Mouse (Mus musculus) cortical plate, adult 2 months (tissue): ENCODE results near the gene Plcxd3. TPM values are rescaled to one million over a fixed set of nuclear protein-coding genes. Genes with fewer than 3 reads are reported as not detected.
A peak's percentile ranks its signal among the peaks of the same experiment; 100 is the strongest.

Source experiments
- H3K27ac ChIP-seq: fragments of 200-500 bp; 2 replicates; pipeline ENCODE4 v1.5.1; 2012; ENCODE audit warnings: low read length, control low read depth, inconsistent platforms; ENCODE audit not compliant: insufficient read depth
- H3K4me1 ChIP-seq: fragments of 200-500 bp; 2 replicates; pipeline ENCODE4 v1.6.1; 2011; ENCODE audit warnings: low read length; ENCODE audit not compliant: control insufficient read depth, insufficient read depth
- H3K4me3 ChIP-seq: fragments of 200-500 bp; 2 replicates; pipeline ENCODE4 v1.5.1; 2011; ENCODE audit warnings: mild to moderate bottlenecking, low read length, control low read depth; ENCODE audit not compliant: insufficient read depth
- CTCF ChIP-seq: fragments of 200-500 bp; IDR thresholded peaks from 2 replicates; pipeline ENCODE4 v1.5.1; 2011; ENCODE audit warnings: mild to moderate bottlenecking, control low read depth, low read length; ENCODE audit not compliant: insufficient read depth; ENCODE audit errors: extremely low read depth
- POLR2A ChIP-seq: fragments of 200-500 bp; IDR thresholded peaks from 2 replicates; pipeline ENCODE4 v1.6.1; 2011; ENCODE audit warnings: mild to moderate bottlenecking, low read length, control low read depth; ENCODE audit not compliant: insufficient read depth; ENCODE audit errors: extremely low read depth
- polyA plus RNA-seq: library from polyadenylated mRNA; depleted of rRNA; stranded (reverse); fragments of >200 nt; gene quantifications from 2 replicates; pipeline ENCODE4 v1.2.3, GENCODE M21; 2012; rRNA removed

Gene Plcxd3
- polyA plus RNA-seq, result 4.4 and 4.5 TPM in 2 replicates

GRCm38 (mm10) chr15:4375423-4376220, at the start of gene Plcxd3:
Plcxd3 (plus strand) TSS chr15:4375491.
- TF ChIP-seq CTCF, result no peak
- TF ChIP-seq POLR2A, result 0 out of 2 replicates have a peak, but pooled peaks have one; percentile 34
- H3K27ac ChIP-seq, result peak within 1 kb of the TSS; percentile 30; the same call in 1 of the 2 replicates
- H3K4me3 ChIP-seq, result peak within 1 kb of the TSS; percentile 77
- no peaks in the 10 kb centered on the region for H3K4me1 ChIP-seq

DNA sequence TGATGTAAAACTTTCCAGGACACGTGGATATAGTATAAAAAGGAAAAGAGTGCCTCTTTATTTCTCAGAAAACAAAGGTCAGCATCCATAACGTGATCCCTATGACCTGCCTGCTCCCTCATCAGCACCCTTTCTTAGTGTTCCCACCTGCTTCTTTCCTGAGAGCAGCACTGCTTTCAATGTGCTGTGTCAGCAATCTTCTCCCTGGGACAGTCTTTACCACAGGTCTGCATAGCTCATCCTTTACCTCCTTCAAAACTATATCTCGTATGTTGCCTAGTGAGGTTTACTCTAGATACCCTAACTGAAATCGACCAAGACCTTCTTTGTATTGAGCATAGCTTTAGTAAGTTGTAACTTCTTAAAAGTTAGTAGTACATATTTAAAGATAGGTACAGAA, 43.4 kb upstream of the Plcxd3 start:
- no peaks in the 10 kb centered on the region for H3K4me1 ChIP-seq
- TF ChIP-seq POLR2A (no peak), CTCF (no peak)

DNA sequence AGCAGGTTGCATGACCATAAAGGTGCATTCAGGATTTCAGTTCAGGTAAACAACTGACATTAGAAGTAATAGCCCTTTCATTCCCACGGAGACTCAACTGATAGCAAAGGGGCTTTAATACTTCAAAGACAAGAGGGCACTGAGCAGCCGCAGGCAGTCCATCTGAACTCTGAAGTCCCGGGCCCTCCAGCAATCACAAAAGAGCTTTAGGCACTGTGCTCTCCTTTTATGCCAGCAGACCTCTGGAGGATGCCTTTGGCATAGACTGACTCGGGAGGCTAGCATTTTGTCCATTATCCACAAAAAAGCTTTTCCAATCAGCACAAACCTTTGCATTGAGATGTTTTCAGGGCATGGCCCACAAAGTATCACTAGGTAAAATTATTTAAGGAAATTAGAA, 33.7 kb upstream of the Plcxd3 start:
- Histone ChIP-seq H3K4me3 (no peak overlapping the region), H3K27ac (no peak overlapping the region), H3K4me1 (no peaks in the 10 kb centered on the region)
- TF ChIP-seq CTCF (no peak), POLR2A (no peak)

More for the DNA sequence above, 43.4 kb upstream of the Plcxd3 start:
- Histone ChIP-seq H3K4me3 (no peak overlapping the region), H3K27ac (no peak overlapping the region)

GRCm38 (mm10) chr15:4348816-4349553, 26.3 kb upstream of the Plcxd3 start:
- no peak overlapping the region for H3K27ac ChIP-seq
- no peaks in the 10 kb centered on the region for H3K4me1 ChIP-seq
- H3K4me3 ChIP-seq, result no peak overlapping the region
- TF ChIP-seq POLR2A (no peak), CTCF (no peak)

DNA sequence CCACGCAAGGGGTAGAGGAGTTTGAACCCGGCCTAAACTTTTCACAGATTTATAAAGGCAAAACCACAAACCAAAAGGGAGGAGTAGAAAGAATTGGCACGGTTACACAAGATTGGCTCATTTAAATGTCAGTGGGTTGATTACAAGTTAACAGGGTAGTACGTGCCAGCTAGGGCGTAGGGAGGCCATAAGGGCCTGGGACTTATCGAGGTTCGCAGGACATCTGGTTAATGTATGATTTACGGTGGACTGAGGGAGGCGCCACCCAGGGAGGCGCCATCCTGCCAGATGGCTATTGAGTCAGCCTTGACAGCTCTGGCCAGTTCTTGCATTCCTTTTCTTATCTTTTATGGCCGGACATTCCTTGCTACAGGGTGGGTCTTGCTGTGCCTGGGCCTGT, 18.9 kb upstream of the Plcxd3 start:
- H3K4me1 ChIP-seq, result no peaks in the 10 kb centered on the region
- H3K4me3 ChIP-seq, result no peak overlapping the region
- H3K27ac ChIP-seq, result no peak overlapping the region
- TF ChIP-seq POLR2A, result no peak
- no peak for TF ChIP-seq CTCF

GRCm38 (mm10) chr15:4357706-4358105, 17.6 kb upstream of the Plcxd3 start:
- no peak for TF ChIP-seq CTCF
- TF ChIP-seq POLR2A, result no peak
- Histone ChIP-seq H3K4me3 (no peak overlapping the region), H3K27ac (no peak overlapping the region), H3K4me1 (no peaks in the 10 kb centered on the region)

GRCm38 (mm10) chr15:4367801-4368200, 7.5 kb upstream of the Plcxd3 start:
- no peak overlapping the region for H3K4me3 ChIP-seq
- H3K4me1 ChIP-seq, result no peaks in the 10 kb centered on the region
- H3K27ac ChIP-seq, result no peak overlapping the region
- no peak for TF ChIP-seq CTCF
- TF ChIP-seq POLR2A, result no peak

- no peaks in the 10 kb centered on the region for H3K4me1 ChIP-seq
- TF ChIP-seq CTCF (no peak), POLR2A (no peak)
- H3K4me3 ChIP-seq, result no peak overlapping the region
- no peak overlapping the region for H3K27ac ChIP-seq
Observed at GRCm38 (mm10) chr15:4374453-4374990, 769 bp upstream of the Plcxd3 start.

- Histone ChIP-seq H3K4me3 (peak overlapping the region; percentile 77), H3K27ac (no peak overlapping the region), H3K4me1 (no peaks in the 10 kb centered on the region)
- TF ChIP-seq CTCF, result no peak
- TF ChIP-seq POLR2A, result no peak
Observed at GRCm38 (mm10) chr15:4375031-4375422, 264 bp upstream of the Plcxd3 start.

GRCm38 (mm10) chr15:4376221-4376631, 935 bp downstream of the Plcxd3 start:
- H3K4me1 ChIP-seq, result no peaks in the 10 kb centered on the region
- TF ChIP-seq CTCF (no peak), POLR2A (no peak)

More at GRCm38 (mm10) chr15:4376221-4376631, 935 bp downstream of the Plcxd3 start:
- H3K27ac ChIP-seq, result no peak overlapping the region
- H3K4me3 ChIP-seq, result peak overlapping the region; percentile 77
